ENCODE assay signal across 28 mouse cellular contexts in genomic region chr9:78103965-78104560, GRCm38 (mm10). TPM values are rescaled to one million over a fixed set of nuclear protein-coding genes. Genes with fewer than 3 reads are reported as not detected.
DNase-seq lines count a peak whose midpoint lies in the region; ATAC-seq and TF ChIP-seq lines count a peak whose summit lies in the region.
"Had no signal": no experiment of that assay in that cellular context is flagged by ENCODE, and none has a peak within 500 bp of the region (broad histone marks: within the 10 kb centered on the region; RNA-seq: fewer than 3 reads in every experiment).

No protein-coding gene starts in this region.

- H3K27ac ChIP-seq in heart, embryonic 13.5 days (replicated peaks), result no peak overlapping the region
- peak overlapping the region; percentile 80; the same call in 1 of the 2 replicates for H3K27ac ChIP-seq in MEL (ENCODE audit: control insufficient read depth, low read depth, low read length)
- 0 out of 2 replicates have a peak overlapping the region, but pooled peaks have one; percentile 93 for H3K27ac ChIP-seq in liver, embryonic 11.5 days (ENCODE audit: low read depth, low read length)
- H3K27ac ChIP-seq: embryonic facial prominence, embryonic 13.5 days; forebrain, embryonic 10.5 days; hindbrain, embryonic 14.5 days; neural tube, embryonic 12.5 days had no signal

- peak overlapping the region; percentile 99 for H3K4me3 ChIP-seq in heart, embryonic 13.5 days
- no peak overlapping the region for H3K4me3 ChIP-seq in MEL (ENCODE audit: control insufficient read depth in 1 of 2, insufficient read depth in 1 of 2, low read depth in 2 of 2, low read length in 2 of 2)
- no peak overlapping the region for H3K4me3 ChIP-seq in liver, embryonic 11.5 days (ENCODE audit: low read depth, low read length)
- H3K4me3 ChIP-seq: embryonic facial prominence, embryonic 13.5 days; forebrain, embryonic 10.5 days; neural tube, embryonic 12.5 days had no signal

- no peaks in the 10 kb centered on the region for H3K27me3 ChIP-seq in heart, embryonic 13.5 days (replicated peaks)
- no peaks in the 10 kb centered on the region for H3K27me3 ChIP-seq in MEL (ENCODE audit: control insufficient read depth in 1 of 2, insufficient read depth in 2 of 2, low read length in 2 of 2)
- no peaks in the 10 kb centered on the region for H3K27me3 ChIP-seq in liver, embryonic 11.5 days (replicated peaks; ENCODE audit: control insufficient read depth, insufficient read depth, low read length)
- no peaks in the 10 kb centered on the region for H3K27me3 ChIP-seq in splenic B cell, adult 2 months (ENCODE audit: control insufficient read depth, insufficient read depth, low read length, poor library complexity, severe bottlenecking)
- H3K27me3 ChIP-seq: embryonic facial prominence, embryonic 13.5 days; neural tube, embryonic 12.5 days had no signal

- ATAC-seq in heart, embryonic 13.5 days (ENCODE audit: extremely low read depth, insufficient number of reproducible peaks, low FRiP score, low TSS enrichment), result no peak
- ATAC-seq in liver, embryonic 11.5 days (replicated peaks; ENCODE audit: low FRiP score), result no peak

- peaks cover 33% of the 10 kb centered on the region for H3K79me2 ChIP-seq in MEL (ENCODE audit: control insufficient read depth, insufficient read depth, low read length, poor library complexity)

- no peak for TF ChIP-seq CTCF in MEL (IDR thresholded peaks at IDR 0.05 in 2 of 3, conservative IDR thresholded peaks at IDR 0.05 in 1 of 3; ENCODE audit: control insufficient read depth in 1 of 3, insufficient read depth in 1 of 3, low read depth in 2 of 3, low read length in 3 of 3, poor library complexity in 1 of 3, severe bottlenecking in 1 of 3)

- no peak for TF ChIP-seq EP300 in MEL (IDR thresholded peaks at IDR 0.05; ENCODE audit: low read depth in 1 of 2, low read length in 2 of 2)

- DNase-seq in heart, adult 9 months (ENCODE audit: low spot score in 2 of 2), result no peak
- DNase-seq in MEL (ENCODE audit: low read depth, low spot score), result no peak
- no peak for DNase-seq in liver, embryonic 11.5 days (ENCODE audit: low spot score)
- peak; percentile 22 for DNase-seq in splenic B cell, adult 2 months (ENCODE audit: low read depth, low spot score)
- no peak for DNase-seq in cerebellum, adult 8-10 months
- DNase-seq in gastrocnemius, postnatal 10 days, result no peak
- no peak for DNase-seq in adrenal gland, adult 18-20 months (ENCODE audit: low spot score in 2 of 2)
- DNase-seq: adrenal gland, postnatal 25 days; cerebellum, adult 9-10 months; gastrocnemius, postnatal 36 days; kidney, adult 11 months; kidney, postnatal 25 days; lung, adult 18-20 months; lung, postnatal 36 days; thymus, postnatal 14 days had no signal

- peak overlapping the region; percentile 82 for H3K4me2 ChIP-seq in heart, embryonic 13.5 days
- peak overlapping the region; percentile 81 for H3K4me2 ChIP-seq in liver, embryonic 11.5 days
- H3K4me2 ChIP-seq: embryonic facial prominence, embryonic 13.5 days; hindbrain, embryonic 14.5 days; midbrain, embryonic 11.5 days; neural tube, embryonic 12.5 days had no signal

- no peak overlapping the region for H3K9ac ChIP-seq in heart, embryonic 13.5 days
- no peak overlapping the region for H3K9ac ChIP-seq in MEL (ENCODE audit: control insufficient read depth, low read depth, low read length, poor library complexity, severe bottlenecking)
- H3K9ac ChIP-seq in liver, embryonic 11.5 days (ENCODE audit: low read depth, low read length), result no peak overlapping the region; the same call in 1 of the 2 replicates
- H3K9ac ChIP-seq: embryonic facial prominence, embryonic 13.5 days; hindbrain, embryonic 14.5 days; neural tube, embryonic 12.5 days had no signal

- TF ChIP-seq RAD21 in MEL (IDR thresholded peaks at IDR 0.05; ENCODE audit: low read depth, low read length), result no peak

- peaks cover 67% of the 10 kb centered on the region for H3K36me3 ChIP-seq in heart, embryonic 13.5 days
- peaks cover 10 to 57% of the 10 kb centered on the region in 2 experiments for H3K36me3 ChIP-seq in MEL (ENCODE audit: control insufficient read depth in 1 of 2, insufficient read depth in 2 of 2, low read length in 2 of 2)
- H3K36me3 ChIP-seq in liver, embryonic 11.5 days (ENCODE audit: control insufficient read depth, insufficient read depth, low read length), result peaks cover 13% of the 10 kb centered on the region; the same call in 1 of the 2 replicates
- H3K36me3 ChIP-seq in splenic B cell, adult 2 months (ENCODE audit: control insufficient read depth, insufficient read depth, low read length, poor library complexity, severe bottlenecking), result 0 out of 2 replicates have a peak, but pooled peaks cover 3% of the 10 kb centered on the region

- peaks cover 27% of the 10 kb centered on the region for H3K4me1 ChIP-seq in heart, embryonic 13.5 days
- peaks cover 21 to 37% of the 10 kb centered on the region in 2 experiments for H3K4me1 ChIP-seq in MEL (ENCODE audit: control insufficient read depth in 1 of 2, insufficient read depth in 2 of 2, low read length in 2 of 2)
- H3K4me1 ChIP-seq in liver, embryonic 11.5 days (replicated peaks; ENCODE audit: control insufficient read depth, insufficient read depth, low read length), result peaks cover 28% of the 10 kb centered on the region

- 82% methylated on average over 8 of the region's 8 CpGs for WGBS in heart, embryonic 13.5 days
- WGBS in liver, embryonic 11.5 days, result 82% methylated on average over 8 of the region's 8 CpGs

- TF ChIP-seq POLR2A in MEL (IDR thresholded peaks at IDR 0.05; ENCODE audit: control insufficient read depth in 1 of 2, insufficient read depth in 1 of 2, low read depth in 1 of 2, low read length in 2 of 2, poor library complexity in 1 of 2), result no peak

- H3K9me3 ChIP-seq in heart, embryonic 13.5 days, result no peaks in the 10 kb centered on the region
- no peaks in the 10 kb centered on the region for H3K9me3 ChIP-seq in MEL (replicated peaks; ENCODE audit: insufficient read depth, low read length)
- no peaks in the 10 kb centered on the region for H3K9me3 ChIP-seq in liver, embryonic 11.5 days (ENCODE audit: control insufficient read depth, low read length)
- H3K9me3 ChIP-seq: embryonic facial prominence, embryonic 13.5 days; forebrain, embryonic 10.5 days; neural tube, embryonic 12.5 days had no signal

TF ChIP-seq in MEL, 35 proteins besides CTCF, POLR2A, EP300 and RAD21:
- no peak for TF ChIP-seq USF1 (IDR thresholded peaks at IDR 0.05; ENCODE audit: low read depth, low read length)
- no peak for TF ChIP-seq JUND (IDR thresholded peaks at IDR 0.05; ENCODE audit: low read depth, low read length)
- TF ChIP-seq RCOR1 (IDR thresholded peaks at IDR 0.05; ENCODE audit: low read depth, low read length), result no peak
- no peak for TF ChIP-seq MEF2A (IDR thresholded peaks at IDR 0.05; ENCODE audit: extremely low read depth, insufficient replicate concordance, low read depth, low read length, poor library complexity, severe bottlenecking)
- TF ChIP-seq SMC3 (IDR thresholded peaks at IDR 0.05; ENCODE audit: low read depth, low read length), result no peak
- TF ChIP-seq GATA1 (IDR thresholded peaks at IDR 0.05; ENCODE audit: low read depth, low read length), result no peak
- TF ChIP-seq UBTF (IDR thresholded peaks at IDR 0.05; ENCODE audit: borderline replicate concordance, insufficient read depth, low read depth, low read length), result no peak
- TF ChIP-seq HCFC1 (IDR thresholded peaks at IDR 0.05; ENCODE audit: low read depth, low read length), result no peak
- TF ChIP-seq MYB (IDR thresholded peaks at IDR 0.05; ENCODE audit: low read depth, low read length), result no peak
- TF ChIP-seq NELFE (IDR thresholded peaks at IDR 0.05; ENCODE audit: low read depth, low read length), result no peak
- no peak for TF ChIP-seq MXI1 (IDR thresholded peaks at IDR 0.05; ENCODE audit: low read depth, low read length)
- TF ChIP-seq ZNF384 (IDR thresholded peaks at IDR 0.05; ENCODE audit: low read depth, low read length), result no peak
- no peak for TF ChIP-seq MYC (IDR thresholded peaks at IDR 0.05; ENCODE audit: low read depth, low read length)
- TF ChIP-seq KAT2A (conservative IDR thresholded peaks at IDR 0.05; ENCODE audit: low read depth, low read length), result no peak
- no peak for TF ChIP-seq MAFK (IDR thresholded peaks at IDR 0.05; ENCODE audit: borderline replicate concordance, low read depth, low read length)
- no peak for TF ChIP-seq NRF1 (IDR thresholded peaks at IDR 0.05; ENCODE audit: insufficient read depth, low read depth, low read length, poor library complexity, severe bottlenecking)
- TF ChIP-seq MAX (IDR thresholded peaks at IDR 0.05; ENCODE audit: low read length), result no peak
- no peak for TF ChIP-seq TCF12 (IDR thresholded peaks at IDR 0.05; ENCODE audit: low read depth, low read length)
- TF ChIP-seq ELF1 (IDR thresholded peaks at IDR 0.05; ENCODE audit: low read depth, low read length), result no peak
- TF ChIP-seq SIN3A (IDR thresholded peaks at IDR 0.05; ENCODE audit: low read length), result no peak

RNA-seq across cellular contexts. Expression of gene Fbxo9, which starts 4.8 kb away (rescaled TPM):
- polyA plus RNA-seq in heart, embryonic 13.5 days (2015; fragmentation: Nextera tagmentation; extraction: Ambion mirVana), result 39.6 and 39.7 TPM in 2 replicates
- 47.0 and 56.0 TPM in 2 replicates for total RNA-seq in MEL (2012; rRNA removed)
- polyA plus RNA-seq in MEL (2012; ENCODE audit: insufficient read depth in 1 of 2, insufficient read length in 2 of 2, low read depth in 1 of 2, low replicate concordance in 2 of 2, missing spikeins in 1 of 2), result 100 to 1,000 TPM in 1 of 2 experiments, 10 to 100 TPM in 1; 47.0 to 402 TPM
- 56.1 and 56.6 TPM in 2 replicates for polyA plus RNA-seq in liver, embryonic 11.5 days (2014; fragmentation: Nextera tagmentation; extraction: Ambion mirVana)
- 10 to 100 TPM; 54.2 to 55.2 TPM for total RNA-seq in gastrocnemius, postnatal 10 days (2021)
- total RNA-seq in adrenal gland, adult 18-20 months (2021), result 100 to 1,000 TPM in 1 of 2 experiments, 10 to 100 TPM in 1; 70.8 to 108 TPM

RNA-seq across cellular contexts. Expression of gene Ick, which starts 4.9 kb away (rescaled TPM):
- 14.0 and 14.9 TPM in 2 replicates for polyA plus RNA-seq in heart, embryonic 13.5 days (2015; fragmentation: Nextera tagmentation; extraction: Ambion mirVana)
- total RNA-seq in MEL (2012; rRNA removed), result 6.1 and 6.5 TPM in 2 replicates
- polyA plus RNA-seq in MEL (2012; ENCODE audit: insufficient read depth in 1 of 2, insufficient read length in 2 of 2, low read depth in 1 of 2, low replicate concordance in 2 of 2, missing spikeins in 1 of 2), result 10 to 100 TPM in 1 of 2 experiments, not detected in 1; 16.1 TPM
- 15.9 and 16.7 TPM in 2 replicates for polyA plus RNA-seq in liver, embryonic 11.5 days (2014; fragmentation: Nextera tagmentation; extraction: Ambion mirVana)
- 10 to 100 TPM; 15.5 to 20.6 TPM for total RNA-seq in gastrocnemius, postnatal 10 days (2021)
- 10 to 100 TPM; 15.2 to 16.7 TPM for total RNA-seq in adrenal gland, adult 18-20 months (2021)

RNA-seq across cellular contexts. Expression of gene Gcm1, which starts 52.3 kb away (rescaled TPM):
- polyA plus RNA-seq in heart, embryonic 13.5 days (2015; fragmentation: Nextera tagmentation; extraction: Ambion mirVana), result not detected in 2 replicates
- not detected in 2 replicates for total RNA-seq in MEL (2012; rRNA removed)
- polyA plus RNA-seq in MEL (2012; ENCODE audit: insufficient read depth in 1 of 2, insufficient read length in 2 of 2, low read depth in 1 of 2, low replicate concordance in 2 of 2, missing spikeins in 1 of 2), result not detected
- polyA plus RNA-seq in liver, embryonic 11.5 days (2014; fragmentation: Nextera tagmentation; extraction: Ambion mirVana), result not detected in 2 replicates
- not detected for total RNA-seq in gastrocnemius, postnatal 10 days (2021)
- total RNA-seq in adrenal gland, adult 18-20 months (2021), result not detected
- total RNA-seq: adrenal gland, postnatal 25 days; gastrocnemius, postnatal 36 days; heart, postnatal 25 days; layer of hippocampus, postnatal 10 days; left cerebral cortex, postnatal 25 days; monocyte, adult 5-6 weeks had no signal
- polyA plus RNA-seq: cortical plate, adult 2 months; forebrain, embryonic 10.5 days; frontal cortex, adult 2 months; heart, embryonic 11.5 days; hindbrain, embryonic 14.5 days; neural tube, embryonic 12.5 days had no signal
